Mouse (Mus musculus) ES-Bruce4 (cell line): ENCODE data around the gene Tbxas1.

Experiments
- CTCF ChIP-seq: IDR thresholded peaks from one replicate; pipeline ENCODE4 v1.8.1; 2011; ENCODE audit warnings: low read depth, low read length
- EP300 ChIP-seq: IDR thresholded peaks from 2 replicates; pipeline ENCODE4 v1.6.1; 2011; ENCODE audit warnings: low read depth, low read length; ENCODE audit not compliant: insufficient read depth
- POLR2A ChIP-seq: IDR thresholded peaks from one replicate; pipeline ENCODE4 v1.8.1; 2011; ENCODE audit warnings: low read length; ENCODE audit not compliant: insufficient read depth

GRCm38 (mm10) chr6:38923450-38923849, 48.2 kb downstream of the Tbxas1 start:
- TF ChIP-seq POLR2A (no peak), CTCF (no peak), EP300 (no peak)
